Mouse (Mus musculus) midbrain, embryonic 12.5 days (tissue): ENCODE results near the gene Dgki. TPM values are rescaled to one million over a fixed set of nuclear protein-coding genes. Genes with fewer than 3 reads are reported as not detected.

Source experiments
- ATAC-seq: fragments of 200-750 bp; cut with Nextera tagmentation; 2 replicates; pipeline ENCODE4 v1.8.0; 2017; ENCODE audit warnings: low read depth, moderate TSS enrichment, moderate library complexity; ENCODE audit not compliant: low FRiP score
- H3K27ac ChIP-seq: fragments of 300-500 bp; sonication (generic); replicated peaks from 2 replicates; pipeline ENCODE4 v1.5.1; 2016; ENCODE audit warnings: mild to moderate bottlenecking
- H3K27me3 ChIP-seq: fragments of 300-500 bp; sonication (generic); 2 replicates; pipeline ENCODE4 v1.6.1; 2016; ENCODE audit warnings: mild to moderate bottlenecking
- H3K36me3 ChIP-seq: fragments of 300-500 bp; sonication (generic); 2 replicates; pipeline ENCODE4 v1.6.1; 2016
- H3K4me1 ChIP-seq: fragments of 300-500 bp; sonication (generic); 2 replicates; pipeline ENCODE4 v1.6.1; 2016
- H3K4me2 ChIP-seq: fragments of 300-500 bp; sonication (generic); replicated peaks from 2 replicates; pipeline ENCODE4 v1.6.1; 2016; ENCODE audit warnings: mild to moderate bottlenecking, moderate library complexity
- H3K4me3 ChIP-seq: fragments of 300-500 bp; sonication (generic); 2 replicates; pipeline ENCODE4 v1.5.1; 2016; ENCODE audit warnings: mild to moderate bottlenecking
- H3K9ac ChIP-seq: fragments of 300-500 bp; sonication (generic); replicated peaks from 2 replicates; pipeline ENCODE4 v1.6.1; 2016; ENCODE audit warnings: mild to moderate bottlenecking, moderate library complexity
- H3K9me3 ChIP-seq: fragments of 300-500 bp; sonication (generic); 2 replicates; pipeline ENCODE4 v1.6.1; 2016; ENCODE audit warnings: mild to moderate bottlenecking
- WGBS: fragments of 180-500 bp; shearing (Covaris S2); methylation state at CpG from one replicate; pipeline ENCODE4 v1.1.7; 2016; 5-methylcytosine and 5-hydroxymethylcytosine counted together
- polyA plus RNA-seq: library from polyadenylated mRNA; unstranded; fragments of >200 nt; fragmentation: Nextera tagmentation; extraction: Ambion mirVana; gene quantifications from 2 replicates; pipeline ENCODE4 v1.2.1, GENCODE M21; 2016

Gene Dgki
- polyA plus RNA-seq, 1 experiment from 2014 or later, result 4.3 TPM

DNA sequence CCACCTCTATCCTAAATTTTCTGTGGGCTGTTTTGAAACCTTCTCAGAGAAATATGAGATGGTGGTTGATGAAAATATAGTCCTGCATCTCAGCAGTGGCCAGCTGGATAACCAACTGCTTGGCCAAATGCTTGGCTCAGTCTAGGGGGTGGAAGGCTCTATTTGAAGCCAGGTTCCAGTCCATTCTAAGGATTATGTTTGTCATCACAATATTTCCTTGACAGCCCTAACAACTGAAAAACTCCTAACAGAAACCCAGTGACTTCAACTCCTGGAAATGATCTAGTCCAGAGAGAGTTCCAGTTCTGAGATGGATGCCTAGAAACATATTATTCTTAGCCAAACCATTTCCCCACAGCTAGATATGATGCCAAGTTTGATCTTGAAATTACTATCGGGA, 454.7 kb downstream of the Dgki start:
- H3K27me3 ChIP-seq, result no peaks in the 10 kb centered on the region
- ATAC-seq, result no peak
- H3K4me2 ChIP-seq, result no peak overlapping the region
- H3K36me3 ChIP-seq, result 0 out of 2 replicates have a peak, but pooled peaks cover 4% of the 10 kb centered on the region
- no peak overlapping the region for H3K9ac ChIP-seq
- no peak overlapping the region for H3K27ac ChIP-seq
- no peak overlapping the region for H3K4me3 ChIP-seq
- H3K4me1 ChIP-seq, result no peaks in the 10 kb centered on the region; the same call in 1 of the 2 replicates
- WGBS, result 89% methylated on average over 1 of the region's 1 CpGs
- no peaks in the 10 kb centered on the region for H3K9me3 ChIP-seq

GRCm38 (mm10) chr6:36844258-36844657, 455.7 kb downstream of the Dgki start:
- Histone ChIP-seq H3K4me1 (no peaks in the 10 kb centered on the region), H3K4me3 (no peak overlapping the region), H3K4me2 (no peak overlapping the region), H3K27ac (no peak overlapping the region), H3K9me3 (no peaks in the 10 kb centered on the region), H3K27me3 (no peaks in the 10 kb centered on the region), H3K9ac (no peak overlapping the region), H3K36me3 (0 out of 2 replicates have a peak, but pooled peaks cover 4% of the 10 kb centered on the region)
- WGBS, result 79% methylated on average over 6 of the region's 6 CpGs
- ATAC-seq, result no peak

DNA sequence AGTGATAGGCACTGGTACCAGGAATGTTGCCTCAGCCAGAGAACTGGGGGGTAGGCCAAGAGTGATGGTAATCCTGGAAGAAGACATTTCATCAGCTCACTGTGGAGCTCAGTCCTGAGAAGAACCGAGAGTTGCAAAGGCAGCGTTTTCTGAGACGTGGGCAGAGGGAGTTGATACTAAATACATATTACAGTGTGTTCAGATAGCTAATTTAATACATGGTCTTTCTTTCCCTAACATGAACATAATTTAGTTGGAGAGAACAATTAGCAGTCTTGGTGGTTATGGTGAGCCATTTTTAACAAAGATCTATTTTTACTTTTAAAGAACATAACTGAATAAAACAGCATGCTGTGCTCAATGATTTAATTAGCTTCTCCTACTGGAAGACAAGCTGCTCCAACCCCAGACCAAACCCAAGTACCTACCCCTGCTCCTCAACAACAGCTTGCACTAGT, 456.9 kb downstream of the Dgki start:
- Histone ChIP-seq H3K36me3 (0 out of 2 replicates have a peak, but pooled peaks cover 4% of the 10 kb centered on the region), H3K27ac (no peak overlapping the region)
- ATAC-seq, result no peak

DNA sequence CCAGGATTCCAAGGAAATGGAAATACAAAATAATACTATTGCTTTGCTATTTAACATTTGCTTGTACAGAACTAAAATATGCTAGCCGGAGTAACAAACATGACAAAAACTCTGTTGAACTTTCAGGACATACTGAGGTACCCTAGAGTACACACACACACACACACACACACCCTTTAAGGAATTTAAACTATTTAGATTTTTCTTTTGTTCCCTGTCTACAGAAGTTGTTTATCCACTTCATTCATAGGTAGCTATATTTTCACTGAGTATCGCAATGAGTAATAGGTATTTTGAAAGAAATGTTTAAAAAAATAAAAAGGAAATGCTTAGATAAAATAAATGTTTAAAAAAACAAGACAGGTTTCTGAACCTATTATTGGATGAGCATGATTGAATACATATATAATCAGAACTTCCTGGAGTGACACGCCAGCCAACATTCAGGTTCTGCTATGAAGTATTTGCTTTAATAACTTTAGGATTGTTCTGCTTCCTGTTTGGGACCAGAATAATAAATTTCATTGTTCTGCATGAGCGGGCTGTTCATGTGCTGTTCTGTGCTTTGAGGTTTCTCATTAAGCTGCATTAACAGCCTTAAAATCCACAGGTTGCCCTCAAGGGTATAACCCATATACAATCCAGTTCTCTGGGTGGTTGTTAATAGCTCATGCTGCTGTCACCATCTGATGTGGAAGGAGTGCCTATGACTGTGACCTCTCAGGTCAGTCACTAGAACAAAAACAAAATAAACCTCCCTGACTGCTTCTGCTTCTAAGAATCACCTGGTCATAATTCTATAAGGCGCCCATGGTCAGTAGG, 457.7 kb downstream of the Dgki start:
- H3K27ac ChIP-seq, result no peak overlapping the region
- H3K4me3 ChIP-seq, result no peak overlapping the region
- no peaks in the 10 kb centered on the region for H3K27me3 ChIP-seq
- 78% methylated on average over 5 of the region's 5 CpGs for WGBS
- no peak overlapping the region for H3K4me2 ChIP-seq
- H3K9ac ChIP-seq, result no peak overlapping the region
- no peaks in the 10 kb centered on the region for H3K4me1 ChIP-seq
- no peak for ATAC-seq
- no peaks in the 10 kb centered on the region for H3K9me3 ChIP-seq
- H3K36me3 ChIP-seq, result 0 out of 2 replicates have a peak, but pooled peaks cover 4% of the 10 kb centered on the region

More for the DNA sequence above, 456.9 kb downstream of the Dgki start:
- WGBS, result 83% methylated on average over 3 of the region's 3 CpGs
- H3K4me2 ChIP-seq, result no peak overlapping the region
- no peaks in the 10 kb centered on the region for H3K27me3 ChIP-seq
- H3K4me1 ChIP-seq, result no peaks in the 10 kb centered on the region
- no peak overlapping the region for H3K9ac ChIP-seq
- no peaks in the 10 kb centered on the region for H3K9me3 ChIP-seq
- no peak overlapping the region for H3K4me3 ChIP-seq

- Histone ChIP-seq H3K4me1 (peaks cover 1% of the 10 kb centered on the region; the same call in 1 of the 2 replicates), H3K4me2 (no peak overlapping the region), H3K9me3 (no peaks in the 10 kb centered on the region), H3K27ac (no peak overlapping the region), H3K4me3 (no peak overlapping the region), H3K27me3 (no peaks in the 10 kb centered on the region), H3K9ac (no peak overlapping the region), H3K36me3 (0 out of 2 replicates have a peak, but pooled peaks cover 4% of the 10 kb centered on the region)
- ATAC-seq, result no peak
- 78% methylated on average over 3 of the region's 3 CpGs for WGBS
Measured at GRCm38 (mm10) chr6:36841701-36842100, 458.3 kb downstream of the Dgki start.

DNA sequence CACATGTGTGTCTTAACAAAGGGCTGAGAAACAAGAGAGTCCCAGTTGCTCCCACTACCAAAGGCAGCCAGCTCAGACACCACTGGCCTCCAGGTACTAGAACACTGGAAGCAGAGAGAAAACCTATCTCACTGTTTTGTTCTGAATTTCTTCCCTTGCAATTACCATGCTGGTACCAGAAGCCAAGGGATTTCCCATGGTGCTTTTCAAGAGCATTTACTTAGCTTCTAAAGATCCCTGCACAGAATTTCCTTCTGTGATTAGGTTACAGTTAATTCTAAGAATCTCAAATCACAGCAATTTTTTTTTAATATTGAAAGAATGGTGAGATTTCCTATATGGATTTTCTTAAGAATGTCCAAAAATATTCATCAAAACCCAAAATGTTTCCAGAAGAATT, 458.8 kb downstream of the Dgki start:
- Histone ChIP-seq H3K4me2 (no peak overlapping the region), H3K9me3 (no peaks in the 10 kb centered on the region), H3K9ac (no peak overlapping the region), H3K4me1 (peaks cover 6% of the 10 kb centered on the region; the same call in 1 of the 2 replicates), H3K27me3 (no peaks in the 10 kb centered on the region), H3K27ac (no peak overlapping the region), H3K36me3 (no peaks in the 10 kb centered on the region), H3K4me3 (no peak overlapping the region)
- ATAC-seq, result no peak

DNA sequence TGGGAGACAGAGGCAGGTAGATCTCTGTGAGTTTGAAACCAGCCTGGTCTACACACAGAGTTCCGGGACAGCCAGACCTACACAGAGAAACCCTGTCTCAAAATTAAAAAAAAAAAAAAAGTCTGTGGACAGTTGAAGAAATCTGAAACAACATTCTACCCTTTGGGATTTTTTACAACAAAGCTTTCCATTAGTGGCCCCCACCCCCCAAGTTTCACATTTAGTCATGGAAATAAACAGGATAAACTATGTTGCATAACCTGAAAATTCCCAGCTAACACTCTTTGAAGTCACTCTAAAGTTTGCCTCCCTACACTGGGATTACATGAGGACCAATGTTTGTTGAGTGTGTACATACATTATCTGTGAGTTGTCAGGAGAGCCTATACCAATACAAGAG, 461.2 kb downstream of the Dgki start:
- no peaks in the 10 kb centered on the region for H3K9me3 ChIP-seq
- WGBS, result 89% methylated on average over 1 of the region's 1 CpGs
- no peak for ATAC-seq
- no peaks in the 10 kb centered on the region for H3K36me3 ChIP-seq
- H3K27ac ChIP-seq, result no peak overlapping the region
- H3K9ac ChIP-seq, result no peak overlapping the region
- no peak overlapping the region for H3K4me3 ChIP-seq
- H3K4me2 ChIP-seq, result no peak overlapping the region
- peaks cover 6% of the 10 kb centered on the region; the same call in 1 of the 2 replicates for H3K4me1 ChIP-seq
- no peaks in the 10 kb centered on the region for H3K27me3 ChIP-seq

DNA sequence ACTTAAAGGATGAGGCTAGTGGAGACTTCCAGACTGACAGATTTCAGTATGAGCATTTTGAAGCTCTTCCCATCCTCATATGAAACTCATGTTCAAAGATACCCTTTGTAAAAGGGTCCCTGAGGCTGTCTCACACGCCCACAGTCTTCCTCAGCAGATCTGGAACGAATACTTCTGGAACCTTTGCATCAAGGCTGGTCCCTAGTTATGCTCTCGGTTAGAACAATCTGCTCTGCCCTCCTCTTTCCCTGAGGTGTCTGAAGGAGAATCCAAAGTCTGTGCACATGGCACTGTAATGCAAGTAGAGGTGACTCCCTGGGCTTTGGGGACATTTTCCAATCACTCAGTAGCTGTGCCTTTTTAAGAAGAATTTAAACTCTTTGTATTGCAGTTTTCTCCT, 464.6 kb downstream of the Dgki start:
- peaks cover 6% of the 10 kb centered on the region; the same call in 1 of the 2 replicates for H3K4me1 ChIP-seq
- H3K4me2 ChIP-seq, result no peak overlapping the region
- H3K27me3 ChIP-seq, result no peaks in the 10 kb centered on the region
- H3K27ac ChIP-seq, result no peak overlapping the region
- WGBS, result 86% methylated on average over 3 of the region's 3 CpGs
- no peaks in the 10 kb centered on the region for H3K9me3 ChIP-seq
- no peak overlapping the region for H3K4me3 ChIP-seq
- ATAC-seq, result no peak
- H3K9ac ChIP-seq, result no peak overlapping the region
- no peaks in the 10 kb centered on the region for H3K36me3 ChIP-seq

DNA sequence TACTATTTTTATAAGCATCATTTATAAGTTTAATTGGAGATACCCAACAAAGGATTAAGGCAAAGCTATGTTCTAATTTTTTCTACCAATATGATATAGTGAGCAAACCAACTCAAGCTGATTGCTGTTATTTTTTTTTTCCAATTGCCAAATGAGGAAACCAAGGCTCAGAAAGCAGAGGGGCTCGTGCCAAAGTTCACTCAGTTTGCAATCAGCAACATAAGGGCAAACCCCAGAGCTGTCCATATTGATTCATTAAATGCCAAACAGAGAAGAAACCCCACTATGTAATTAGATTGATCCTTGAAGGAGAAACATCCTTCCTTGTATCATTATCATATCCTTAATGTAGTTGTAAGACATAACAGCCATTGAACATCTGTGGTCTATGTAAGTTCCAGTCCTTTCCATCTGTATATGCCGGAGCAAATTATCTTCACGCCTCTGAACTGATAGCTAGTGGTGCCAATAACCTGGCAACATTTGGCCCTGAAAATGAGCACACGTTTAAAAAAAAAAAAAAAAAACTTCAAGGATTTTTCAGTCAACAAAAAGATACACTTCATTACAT, 465.2 kb downstream of the Dgki start:
- no peaks in the 10 kb centered on the region for H3K9me3 ChIP-seq
- no peak for ATAC-seq
- peaks cover 6% of the 10 kb centered on the region; the same call in 1 of the 2 replicates for H3K4me1 ChIP-seq
- H3K27me3 ChIP-seq, result no peaks in the 10 kb centered on the region
- 80% methylated on average over 4 of the region's 4 CpGs for WGBS
- no peak overlapping the region for H3K4me3 ChIP-seq
- no peaks in the 10 kb centered on the region for H3K36me3 ChIP-seq
- no peak overlapping the region for H3K4me2 ChIP-seq
- H3K9ac ChIP-seq, result no peak overlapping the region
- no peak overlapping the region for H3K27ac ChIP-seq

DNA sequence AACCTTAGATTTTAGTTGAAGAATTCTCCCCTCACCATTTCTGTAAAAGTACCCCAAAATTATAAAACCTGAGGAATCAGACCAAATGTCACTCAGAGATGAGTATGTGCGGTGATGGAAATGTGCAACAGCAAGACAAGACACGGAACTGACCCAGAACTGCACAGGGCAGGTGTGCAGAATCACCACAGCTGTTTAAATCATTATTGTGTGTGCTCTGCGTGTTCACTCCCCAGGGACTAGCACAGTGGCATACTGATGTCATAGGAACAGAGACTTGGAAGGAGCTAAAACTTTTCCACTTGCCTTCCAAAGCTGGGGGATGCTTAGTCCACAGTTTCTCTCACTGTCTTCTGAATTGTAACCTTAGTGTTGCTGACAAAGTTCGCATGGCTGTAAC, 467.3 kb downstream of the Dgki start:
- Histone ChIP-seq H3K36me3 (no peaks in the 10 kb centered on the region), H3K27ac (no peak overlapping the region), H3K9ac (no peak overlapping the region), H3K4me2 (no peak overlapping the region), H3K4me1 (peaks cover 6% of the 10 kb centered on the region; the same call in 1 of the 2 replicates), H3K27me3 (no peaks in the 10 kb centered on the region), H3K9me3 (no peaks in the 10 kb centered on the region), H3K4me3 (no peak overlapping the region)
- 78% methylated on average over 4 of the region's 4 CpGs for WGBS
- ATAC-seq, result no peak

GRCm38 (mm10) chr6:36832207-36832606, 467.8 kb downstream of the Dgki start:
- WGBS, result 96% methylated on average over 2 of the region's 2 CpGs
- Histone ChIP-seq H3K4me2 (no peak overlapping the region), H3K27me3 (no peaks in the 10 kb centered on the region), H3K9me3 (no peaks in the 10 kb centered on the region), H3K27ac (no peak overlapping the region), H3K9ac (no peak overlapping the region), H3K36me3 (no peaks in the 10 kb centered on the region), H3K4me1 (peaks cover 6% of the 10 kb centered on the region; the same call in 1 of the 2 replicates), H3K4me3 (no peak overlapping the region)
- no peak for ATAC-seq

DNA sequence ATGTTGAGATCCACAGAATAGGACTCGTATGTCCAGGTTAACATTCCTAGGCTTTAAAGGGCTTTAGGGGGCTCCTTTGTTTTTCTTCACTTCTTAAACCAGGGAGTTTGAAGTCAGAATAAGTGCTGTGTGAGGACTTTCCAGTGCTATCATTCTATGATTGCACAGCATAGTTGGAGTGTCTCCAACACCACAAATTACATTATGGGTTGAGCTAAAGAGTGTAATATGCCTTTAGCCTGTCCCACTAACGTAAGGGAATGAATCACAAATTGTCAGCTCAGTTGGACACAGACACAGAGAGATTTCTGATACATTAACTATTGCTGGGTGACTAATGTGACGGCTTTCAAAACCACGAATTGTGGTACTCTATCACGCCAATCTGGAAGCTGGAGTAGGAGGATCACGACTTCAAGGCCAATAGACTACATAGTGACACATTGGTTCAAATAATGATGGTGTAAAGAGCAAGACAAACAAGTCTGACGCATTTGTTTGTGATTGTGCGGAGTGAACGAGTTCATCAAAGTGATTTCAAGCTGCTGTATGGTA, 469.5 kb downstream of the Dgki start:
- no peak overlapping the region for H3K9ac ChIP-seq
- ATAC-seq, result no peak
- H3K4me2 ChIP-seq, result no peak overlapping the region
- no peak overlapping the region for H3K27ac ChIP-seq
- H3K36me3 ChIP-seq, result no peaks in the 10 kb centered on the region
- no peak overlapping the region for H3K4me3 ChIP-seq
- no peaks in the 10 kb centered on the region for H3K4me1 ChIP-seq
- H3K27me3 ChIP-seq, result no peaks in the 10 kb centered on the region
- H3K9me3 ChIP-seq, result no peaks in the 10 kb centered on the region
- 84% methylated on average over 9 of the region's 9 CpGs for WGBS
